14 mouse cellular contexts compared by ENCODE assay signal in the genomic region with DNA sequence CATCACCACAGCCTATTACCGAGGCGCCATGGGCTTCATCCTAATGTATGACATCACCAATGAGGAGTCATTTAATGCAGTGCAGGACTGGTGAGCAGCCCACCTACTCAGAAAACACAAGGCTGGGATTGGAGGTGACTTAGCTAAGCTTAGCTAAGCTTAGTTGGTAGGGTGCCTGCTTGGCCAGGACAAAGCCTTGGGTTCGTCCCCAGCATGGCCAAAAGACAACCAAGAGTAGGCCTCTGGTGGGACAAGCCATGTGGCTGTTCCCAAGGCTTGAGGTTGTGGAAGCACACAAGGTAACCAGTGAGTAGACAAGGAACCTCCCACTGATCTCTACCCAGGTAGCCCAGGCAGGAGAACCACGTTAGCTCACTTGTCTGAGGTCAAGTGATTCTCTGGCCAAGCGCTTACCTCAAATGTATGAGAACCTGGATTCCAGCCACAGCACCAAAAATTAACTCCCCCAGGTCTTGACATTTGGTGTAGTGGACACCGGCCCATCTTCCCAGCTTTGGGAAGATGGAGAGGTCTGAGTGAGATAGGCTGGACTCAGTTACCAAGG. TPM values are rescaled to one million over a fixed set of nuclear protein-coding genes. Genes with fewer than 3 reads are reported as not detected.
DNase-seq lines count a peak whose midpoint lies in the region; ATAC-seq and TF ChIP-seq lines count a peak whose summit lies in the region.
"Had no signal": no experiment of that assay in that cellular context is flagged by ENCODE, and none has a peak within 500 bp of the region (broad histone marks: within the 10 kb centered on the region; RNA-seq: fewer than 3 reads in every experiment).

No protein-coding gene starts in this region.

- no peaks in the 10 kb centered on the region for H3K9me3 ChIP-seq in forebrain, embryonic 14.5 days (replicated peaks; ENCODE audit: control insufficient read depth, low read length)
- no peaks in the 10 kb centered on the region for H3K9me3 ChIP-seq in forebrain, postnatal 0 days (ENCODE audit: low read length)
- H3K9me3 ChIP-seq in stomach, postnatal 0 days (ENCODE audit: control insufficient read depth, low read length), result no peaks in the 10 kb centered on the region
- H3K9me3 ChIP-seq: heart, embryonic 13.5 days; neural tube, embryonic 12.5 days had no signal

- no peaks in the 10 kb centered on the region for H3K27me3 ChIP-seq in forebrain, embryonic 14.5 days (replicated peaks; ENCODE audit: control insufficient read depth, insufficient read depth, low read length)
- no peaks in the 10 kb centered on the region for H3K27me3 ChIP-seq in forebrain, postnatal 0 days (ENCODE audit: insufficient read depth, low read length)
- H3K27me3 ChIP-seq in stomach, postnatal 0 days (ENCODE audit: control insufficient read depth, insufficient read depth, low read length), result no peaks in the 10 kb centered on the region
- H3K27me3 ChIP-seq: heart, embryonic 13.5 days; neural tube, embryonic 12.5 days had no signal

- no peak for TF ChIP-seq CTCF in forebrain, postnatal 0 days (IDR thresholded peaks at IDR 0.05; ENCODE audit: low read depth)
- TF ChIP-seq CTCF in stomach, postnatal 0 days (IDR thresholded peaks at IDR 0.05; ENCODE audit: low read depth), result no peak

- H3K36me3 ChIP-seq in forebrain, embryonic 14.5 days (ENCODE audit: control insufficient read depth, insufficient read depth, low read length), result peaks cover 27% of the 10 kb centered on the region
- peaks cover 32% of the 10 kb centered on the region for H3K36me3 ChIP-seq in forebrain, postnatal 0 days (ENCODE audit: insufficient read depth)
- H3K36me3 ChIP-seq in stomach, postnatal 0 days (ENCODE audit: control insufficient read depth, insufficient read depth, low read length), result no peaks in the 10 kb centered on the region; the same call in 1 of the 2 replicates

- H3K4me3 ChIP-seq in forebrain, embryonic 14.5 days (ENCODE audit: low read depth, low read length), result no peak overlapping the region
- H3K4me3 ChIP-seq in forebrain, postnatal 0 days (ENCODE audit: low read depth, low read length), result no peak overlapping the region
- H3K4me3 ChIP-seq in stomach, postnatal 0 days (ENCODE audit: low read depth, low read length), result no peak overlapping the region
- H3K4me3 ChIP-seq: heart, embryonic 13.5 days; neural tube, embryonic 12.5 days had no signal

- H3K27ac ChIP-seq in forebrain, embryonic 14.5 days (ENCODE audit: low read depth, low read length), result 0 out of 2 replicates have a peak overlapping the region, but pooled peaks have one; percentile 70
- H3K27ac ChIP-seq in forebrain, postnatal 0 days (ENCODE audit: low read depth, low read length), result no peak overlapping the region
- no peak overlapping the region for H3K27ac ChIP-seq in stomach, postnatal 0 days (replicated peaks)
- H3K27ac ChIP-seq: heart, embryonic 13.5 days; neural tube, embryonic 12.5 days had no signal

- H3K9ac ChIP-seq in forebrain, embryonic 14.5 days (ENCODE audit: low read length), result no peak overlapping the region
- no peak overlapping the region for H3K9ac ChIP-seq in forebrain, postnatal 0 days
- 0 out of 2 replicates have a peak overlapping the region, but pooled peaks have one; percentile 8 for H3K9ac ChIP-seq in stomach, postnatal 0 days (ENCODE audit: low read length)
- H3K9ac ChIP-seq: heart, embryonic 13.5 days had no signal

- no peak overlapping the region for H3K4me2 ChIP-seq in forebrain, embryonic 14.5 days (ENCODE audit: low read length)
- H3K4me2 ChIP-seq in forebrain, postnatal 0 days (ENCODE audit: low read depth), result no peak overlapping the region
- no peak overlapping the region for H3K4me2 ChIP-seq in stomach, postnatal 0 days (replicated peaks; ENCODE audit: low read depth)
- H3K4me2 ChIP-seq: heart, embryonic 13.5 days; midbrain, embryonic 11.5 days had no signal

- ATAC-seq in forebrain, embryonic 14.5 days, result no peak
- ATAC-seq in forebrain, postnatal 0 days, result no peak
- ATAC-seq in stomach, postnatal 0 days (ENCODE audit: low FRiP score, low TSS enrichment), result no peak

- H3K4me1 ChIP-seq in forebrain, embryonic 14.5 days (ENCODE audit: control insufficient read depth, insufficient read depth, low read length), result peaks cover 24% of the 10 kb centered on the region
- H3K4me1 ChIP-seq in forebrain, postnatal 0 days (ENCODE audit: insufficient read depth), result peaks cover 7% of the 10 kb centered on the region
- H3K4me1 ChIP-seq in stomach, postnatal 0 days (replicated peaks; ENCODE audit: control insufficient read depth, insufficient read depth), result peaks cover 7% of the 10 kb centered on the region; the same call in 1 of the 2 replicates

- 90% methylated on average over 6 of the region's 6 CpGs for WGBS in forebrain, embryonic 14.5 days
- 92% methylated on average over 6 of the region's 6 CpGs for WGBS in forebrain, postnatal 0 days
- 96% methylated on average over 6 of the region's 6 CpGs for WGBS in stomach, postnatal 0 days

- TF ChIP-seq EP300 in stomach, postnatal 0 days (optimal IDR thresholded peaks at IDR 0.05), result no peak

- DNase-seq in forebrain, embryonic 14.5 days (ENCODE audit: low spot score), result no peak
- DNase-seq in forebrain, postnatal 0 days, result no peak
- DNase-seq in kidney, postnatal 4 days, result peak; percentile 1 to 3
- no peak for DNase-seq in kidney, adult 11 months
- DNase-seq in thymus, postnatal 4 days, result peak; percentile 12
- no peak for DNase-seq in thymus, postnatal 25 days
- peak; percentile 12 for DNase-seq in stomach, postnatal 0 days (ENCODE audit: low spot score)
- DNase-seq in heart, adult 9 months (ENCODE audit: low spot score in 2 of 2), result no peak
- DNase-seq: lung, postnatal 14 days had no signal

RNA-seq across cellular contexts. Expression of gene Rab3a, which starts 2.1 kb away (rescaled TPM):
- polyA plus RNA-seq in forebrain, embryonic 14.5 days (2014; fragmentation: Nextera tagmentation; extraction: Ambion mirVana), result 330 and 371 TPM in 2 replicates
- 450 and 499 TPM in 2 replicates for total RNA-seq in forebrain, postnatal 0 days (2014; rRNA removed)
- 632 and 673 TPM in 2 replicates for polyA plus RNA-seq in forebrain, postnatal 0 days (2015; fragmentation: Nextera tagmentation; extraction: Ambion mirVana)
- 18.9 and 19.0 TPM in 2 replicates for polyA plus RNA-seq in stomach, postnatal 0 days (2015; fragmentation: Nextera tagmentation; extraction: Ambion mirVana)

RNA-seq across cellular contexts. Expression of gene Mpv17l2, which starts 4.2 kb away (rescaled TPM):
- polyA plus RNA-seq in forebrain, embryonic 14.5 days (2014; fragmentation: Nextera tagmentation; extraction: Ambion mirVana), result 52.3 and 60.8 TPM in 2 replicates
- 33.7 and 39.9 TPM in 2 replicates for total RNA-seq in forebrain, postnatal 0 days (2014; rRNA removed)
- 60.4 and 61.9 TPM in 2 replicates for polyA plus RNA-seq in forebrain, postnatal 0 days (2015; fragmentation: Nextera tagmentation; extraction: Ambion mirVana)
- polyA plus RNA-seq in stomach, postnatal 0 days (2015; fragmentation: Nextera tagmentation; extraction: Ambion mirVana), result 77.3 and 80.1 TPM in 2 replicates

RNA-seq across cellular contexts. Expression of gene Pik3r2, which starts 20.0 kb away (rescaled TPM):
- polyA plus RNA-seq in forebrain, embryonic 14.5 days (2014; fragmentation: Nextera tagmentation; extraction: Ambion mirVana), result 57.9 and 84.9 TPM in 2 replicates
- total RNA-seq in forebrain, postnatal 0 days (2014; rRNA removed), result 160 and 170 TPM in 2 replicates
- polyA plus RNA-seq in forebrain, postnatal 0 days (2015; fragmentation: Nextera tagmentation; extraction: Ambion mirVana), result 147 and 153 TPM in 2 replicates
- polyA plus RNA-seq in stomach, postnatal 0 days (2015; fragmentation: Nextera tagmentation; extraction: Ambion mirVana), result 36.8 and 39.0 TPM in 2 replicates

RNA-seq across cellular contexts. Expression of gene Pde4c, which starts 33.0 kb away (rescaled TPM):
- polyA plus RNA-seq in forebrain, embryonic 14.5 days (2014; fragmentation: Nextera tagmentation; extraction: Ambion mirVana), result not detected in 2 replicates
- total RNA-seq in forebrain, postnatal 0 days (2014; rRNA removed), result 0.48 and 0.62 TPM in 2 replicates
- polyA plus RNA-seq in forebrain, postnatal 0 days (2015; fragmentation: Nextera tagmentation; extraction: Ambion mirVana), result 0.10 and 0.23 TPM in 2 replicates
- polyA plus RNA-seq in stomach, postnatal 0 days (2015; fragmentation: Nextera tagmentation; extraction: Ambion mirVana), result 0.27 and 0.35 TPM in 2 replicates
- polyA plus RNA-seq: heart, embryonic 13.5 days had no signal

RNA-seq across cellular contexts. Expression of gene Gm3336, which starts 38.2 kb away (rescaled TPM):
- not detected in 2 replicates for polyA plus RNA-seq in forebrain, embryonic 14.5 days (2014; fragmentation: Nextera tagmentation; extraction: Ambion mirVana)
- not detected in 2 replicates for total RNA-seq in forebrain, postnatal 0 days (2014; rRNA removed)
- not detected in 2 replicates for polyA plus RNA-seq in forebrain, postnatal 0 days (2015; fragmentation: Nextera tagmentation; extraction: Ambion mirVana)
- polyA plus RNA-seq in stomach, postnatal 0 days (2015; fragmentation: Nextera tagmentation; extraction: Ambion mirVana), result 29.7 and 32.2 TPM in 2 replicates
- polyA plus RNA-seq: cortical plate, adult 2 months; heart, embryonic 13.5 days; limb, embryonic 14.5 days; midbrain, embryonic 11.5 days; neural tube, embryonic 12.5 days had no signal

Comparison
In these comparisons a context has a peak if more than half of its experiments do, and no peak if none do; other contexts are left out.
1. DNase-seq: peak in kidney, postnatal 4 days (2 of 2), thymus, postnatal 4 days (single experiment) and stomach, postnatal 0 days (single experiment); none in forebrain, embryonic 14.5 days (single experiment), forebrain, postnatal 0 days (single experiment), kidney, adult 11 months (single experiment), thymus, postnatal 25 days (single experiment) and heart, adult 9 months (0 of 2).
2. RNA of gene Rab3a, which starts 2.1 kb away (polyA plus RNA-seq): 632 to 673 TPM in forebrain, postnatal 0 days and 330 to 371 TPM in forebrain, embryonic 14.5 days; 18.9 to 19.0 TPM in stomach, postnatal 0 days; every median in the first group is over 10 times any median in the second.